8 mouse cellular contexts compared by ENCODE assay signal in genomic region chr4:106707957-106708356, GRCm38 (mm10). TPM values are rescaled to one million over a fixed set of nuclear protein-coding genes. Genes with fewer than 3 reads are reported as not detected.
DNase-seq lines count a peak whose midpoint lies in the region; ATAC-seq and TF ChIP-seq lines count a peak whose summit lies in the region.

No protein-coding gene starts in this region.

- no peaks in the 10 kb centered on the region for H3K36me3 ChIP-seq in heart, embryonic 14.5 days (ENCODE audit: control insufficient read depth, insufficient read depth, low read length)
- no peaks in the 10 kb centered on the region for H3K36me3 ChIP-seq in C2C12 (ENCODE audit: control insufficient read depth, insufficient read depth)
- H3K36me3 ChIP-seq in embryonic facial prominence, embryonic 14.5 days (ENCODE audit: control insufficient read depth, insufficient read depth, low read length) = no peaks in the 10 kb centered on the region
- H3K36me3 ChIP-seq in liver, embryonic 14.5 days (replicated peaks; ENCODE audit: control insufficient read depth, insufficient read depth, low read depth) = no peaks in the 10 kb centered on the region

- H3K4me2 ChIP-seq in heart, embryonic 14.5 days (ENCODE audit: low read length) = peak overlapping the region; percentile 56
- H3K4me2 ChIP-seq in embryonic facial prominence, embryonic 14.5 days (ENCODE audit: low read depth, low read length) = peak overlapping the region; percentile 40
- 0 out of 2 replicates have a peak overlapping the region, but pooled peaks have one; percentile 3 for H3K4me2 ChIP-seq in liver, embryonic 14.5 days (ENCODE audit: low read depth)

- peaks cover 6% of the 10 kb centered on the region in 2 experiments; a peak in 2 of 4 replicates for H3K4me1 ChIP-seq in heart, embryonic 14.5 days (ENCODE audit: control insufficient read depth in 2 of 2, insufficient read depth in 2 of 2, low read length in 2 of 2)
- H3K4me1 ChIP-seq in embryonic facial prominence, embryonic 14.5 days (ENCODE audit: control insufficient read depth, insufficient read depth, low read length) = 0 out of 2 replicates have a peak, but pooled peaks cover 5% of the 10 kb centered on the region
- peaks cover 0 to 2% of the 10 kb centered on the region in 2 experiments; a peak in 1 of 4 replicates for H3K4me1 ChIP-seq in liver, embryonic 14.5 days (replicated peaks; ENCODE audit: control insufficient read depth in 2 of 2, insufficient read depth in 2 of 2, low read length in 1 of 2)

- no peak for TF ChIP-seq EP300 in liver, embryonic 14.5 days (IDR thresholded peaks at IDR 0.05; ENCODE audit: low read depth)

- H3K9me3 ChIP-seq in heart, embryonic 14.5 days (ENCODE audit: control insufficient read depth, low read length) = no peaks in the 10 kb centered on the region
- H3K9me3 ChIP-seq in embryonic facial prominence, embryonic 14.5 days (ENCODE audit: control insufficient read depth, low read length) = no peaks in the 10 kb centered on the region
- H3K9me3 ChIP-seq in liver, embryonic 14.5 days (ENCODE audit: control insufficient read depth, low read length) = no peaks in the 10 kb centered on the region

- no peak overlapping the region for H3K4me3 ChIP-seq in heart, embryonic 14.5 days (ENCODE audit: control insufficient read depth in 1 of 2, insufficient read depth in 1 of 2, low read depth in 1 of 2, low read length in 2 of 2)
- H3K4me3 ChIP-seq in C2C12 (ENCODE audit: insufficient read depth, poor library complexity, severe bottlenecking) = no peak overlapping the region
- 0 out of 2 replicates have a peak overlapping the region, but pooled peaks have one; percentile 2 for H3K4me3 ChIP-seq in embryonic facial prominence, embryonic 14.5 days (ENCODE audit: low read depth, low read length)
- H3K4me3 ChIP-seq in liver, embryonic 14.5 days (ENCODE audit: insufficient read depth in 1 of 2, low read depth in 2 of 2, low read length in 2 of 2) = no peak overlapping the region

- DNase-seq in heart, adult 11 months = no peak
- DNase-seq in embryonic facial prominence, embryonic 14.5 days (ENCODE audit: low spot score) = no peak
- DNase-seq in liver, embryonic 14.5 days (ENCODE audit: low read depth in 3 of 3, low spot score in 3 of 3) = no peak
- DNase-seq in testis, postnatal 10 days (ENCODE audit: low spot score) = no peak
- no peak for DNase-seq in urinary bladder, postnatal 36 days (ENCODE audit: low spot score in 2 of 2)
- DNase-seq in spleen, adult 18-20 months = no peak

- no peaks in the 10 kb centered on the region for H3K79me2 ChIP-seq in C2C12 (ENCODE audit: control insufficient read depth, insufficient read depth)

- peaks cover 6% of the 10 kb centered on the region for H3K27me3 ChIP-seq in heart, embryonic 14.5 days (ENCODE audit: control insufficient read depth, insufficient read depth, low read length)
- H3K27me3 ChIP-seq in C2C12 (ENCODE audit: control insufficient read depth, insufficient read depth, insufficient read length) = peaks cover 46% of the 10 kb centered on the region
- no peaks in the 10 kb centered on the region for H3K27me3 ChIP-seq in embryonic facial prominence, embryonic 14.5 days (replicated peaks; ENCODE audit: control insufficient read depth, insufficient read depth, low read length)
- no peaks in the 10 kb centered on the region for H3K27me3 ChIP-seq in liver, embryonic 14.5 days (ENCODE audit: control insufficient read depth, insufficient read depth, low read length)

- TF ChIP-seq CTCF in C2C12 (IDR thresholded peaks at IDR 0.05; ENCODE audit: control insufficient read depth, insufficient read depth, insufficient read length) = no peak
- no peak for TF ChIP-seq CTCF in liver, embryonic 14.5 days (IDR thresholded peaks at IDR 0.05; ENCODE audit: low read depth)

- peak overlapping the region; percentile 4 for H3ac ChIP-seq in C2C12 (ENCODE audit: control insufficient read depth, insufficient read length, low read depth)

- H3K27ac ChIP-seq in heart, embryonic 14.5 days (replicated peaks in 1 of 2; ENCODE audit: control insufficient read depth in 1 of 2, insufficient read depth in 1 of 2, low read depth in 2 of 2, low read length in 2 of 2) = no peak overlapping the region; a peak in 1 of 4 replicates
- no peak overlapping the region for H3K27ac ChIP-seq in embryonic facial prominence, embryonic 14.5 days (replicated peaks; ENCODE audit: low read depth, low read length)
- no peak overlapping the region for H3K27ac ChIP-seq in liver, embryonic 14.5 days

- H3K9ac ChIP-seq in heart, embryonic 14.5 days (ENCODE audit: low read length) = no peak overlapping the region
- no peak overlapping the region for H3K9ac ChIP-seq in embryonic facial prominence, embryonic 14.5 days (ENCODE audit: low read depth, low read length)
- no peak overlapping the region for H3K9ac ChIP-seq in liver, embryonic 14.5 days (replicated peaks)

- ATAC-seq in heart, embryonic 14.5 days (ENCODE audit: insufficient number of reproducible peaks, insufficient read depth, low FRiP score, low read depth) = no peak
- ATAC-seq in embryonic facial prominence, embryonic 14.5 days (ENCODE audit: low read depth) = no peak
- peak; percentile 39; the same call in 1 of the 2 replicates for ATAC-seq in liver, embryonic 14.5 days (ENCODE audit: insufficient read depth)

- H3K79me3 ChIP-seq in C2C12 (ENCODE audit: low read depth) = no peaks in the 10 kb centered on the region

- WGBS in heart, embryonic 14.5 days = 37% methylated on average over 5 of the region's 5 CpGs
- WGBS in embryonic facial prominence, embryonic 14.5 days = 26% methylated on average over 4 of the region's 5 CpGs
- WGBS in liver, embryonic 14.5 days (ENCODE audit: insufficient replicate concordance) = 26% methylated on average over 5 of the region's 5 CpGs

TF ChIP-seq in C2C12, 6 proteins besides CTCF, POLR2A, EP300 and RAD21:
- TF ChIP-seq CEBPB (IDR thresholded peaks at IDR 0.05; ENCODE audit: low read depth) = no peak
TF ChIP-seq in C2C12: peak in this region for 0.

RNA-seq across cellular contexts. Expression of gene Mroh7, which starts 22.8 kb away (rescaled TPM):
- polyA plus RNA-seq in heart, embryonic 14.5 days (2014; fragmentation: Nextera tagmentation; extraction: Ambion mirVana) = 0.44 and 0.45 TPM in 2 replicates
- polyA plus RNA-seq in C2C12 (2012; fragmentation: generic; extraction: Trizol) = not detected
- polyA plus RNA-seq in embryonic facial prominence, embryonic 14.5 days (2014; fragmentation: Nextera tagmentation; extraction: Ambion mirVana) = 0.24 and 0.84 TPM in 2 replicates
- polyA plus RNA-seq in liver, embryonic 14.5 days (2012; rRNA removed) = 0.16 and 0.22 TPM in 2 replicates
- 0.06 and 0.14 TPM in 2 replicates for polyA plus RNA-seq in liver, embryonic 14.5 days (2014; fragmentation: Nextera tagmentation; extraction: Ambion mirVana)

RNA-seq across cellular contexts. Expression of gene Fam151a, which starts 25.7 kb away (rescaled TPM):
- polyA plus RNA-seq in heart, embryonic 14.5 days (2014; fragmentation: Nextera tagmentation; extraction: Ambion mirVana) = 0.13 and 0.32 TPM in 2 replicates
- not detected for polyA plus RNA-seq in C2C12 (2012; fragmentation: generic; extraction: Trizol)
- 0.17 and 0.49 TPM in 2 replicates for polyA plus RNA-seq in embryonic facial prominence, embryonic 14.5 days (2014; fragmentation: Nextera tagmentation; extraction: Ambion mirVana)
- polyA plus RNA-seq in liver, embryonic 14.5 days (2012; rRNA removed) = 0.03 and 0.06 TPM in 2 replicates
- not detected in 2 replicates for polyA plus RNA-seq in liver, embryonic 14.5 days (2014; fragmentation: Nextera tagmentation; extraction: Ambion mirVana)

RNA-seq across cellular contexts. Expression of gene Ttc4, which starts 29.2 kb away (rescaled TPM):
- 52.0 and 54.4 TPM in 2 replicates for polyA plus RNA-seq in heart, embryonic 14.5 days (2014; fragmentation: Nextera tagmentation; extraction: Ambion mirVana)
- polyA plus RNA-seq in C2C12 (2012; fragmentation: generic; extraction: Trizol) = 24.7 TPM
- 71.2 and 80.9 TPM in 2 replicates for polyA plus RNA-seq in embryonic facial prominence, embryonic 14.5 days (2014; fragmentation: Nextera tagmentation; extraction: Ambion mirVana)
- 31.1 and 34.3 TPM in 2 replicates for polyA plus RNA-seq in liver, embryonic 14.5 days (2012; rRNA removed)
- polyA plus RNA-seq in liver, embryonic 14.5 days (2014; fragmentation: Nextera tagmentation; extraction: Ambion mirVana) = 30.6 and 31.1 TPM in 2 replicates

RNA-seq across cellular contexts. Expression of gene Pars2, which starts 57.1 kb away (rescaled TPM):
- polyA plus RNA-seq in heart, embryonic 14.5 days (2014; fragmentation: Nextera tagmentation; extraction: Ambion mirVana) = 10.6 TPM in 2 replicates
- polyA plus RNA-seq in C2C12 (2012; fragmentation: generic; extraction: Trizol) = 7.6 TPM
- polyA plus RNA-seq in embryonic facial prominence, embryonic 14.5 days (2014; fragmentation: Nextera tagmentation; extraction: Ambion mirVana) = 12.2 and 12.4 TPM in 2 replicates
- polyA plus RNA-seq in liver, embryonic 14.5 days (2012; rRNA removed) = 3.8 and 3.9 TPM in 2 replicates
- polyA plus RNA-seq in liver, embryonic 14.5 days (2014; fragmentation: Nextera tagmentation; extraction: Ambion mirVana) = 4.3 and 5.8 TPM in 2 replicates

Comparison
In these comparisons a context has a peak if more than half of its experiments do, and no peak if none do; other contexts are left out.
1. H3K4me2 ChIP-seq: peak in every context shown above with its lines; median percentile 56 in heart, embryonic 14.5 days; 40 in embryonic facial prominence, embryonic 14.5 days; 3 in liver, embryonic 14.5 days.